Mouse (Mus musculus): Measurements from ENCODE around the gene Ier2. TPM values are rescaled to one million over a fixed set of nuclear protein-coding genes. Genes with fewer than 3 reads are reported as not detected.
A peak's percentile ranks its signal among the peaks of the same experiment; 100 is the strongest.

Gene Ier2
- total RNA-seq, 2 experiments from 2014 or later, result 7.2 to 7.6 TPM

GRCm38 (mm10) chr8:84661458-84661871 lies 1.2 kb downstream of the Ier2 start:
- DNase-seq, result no peak

DNA sequence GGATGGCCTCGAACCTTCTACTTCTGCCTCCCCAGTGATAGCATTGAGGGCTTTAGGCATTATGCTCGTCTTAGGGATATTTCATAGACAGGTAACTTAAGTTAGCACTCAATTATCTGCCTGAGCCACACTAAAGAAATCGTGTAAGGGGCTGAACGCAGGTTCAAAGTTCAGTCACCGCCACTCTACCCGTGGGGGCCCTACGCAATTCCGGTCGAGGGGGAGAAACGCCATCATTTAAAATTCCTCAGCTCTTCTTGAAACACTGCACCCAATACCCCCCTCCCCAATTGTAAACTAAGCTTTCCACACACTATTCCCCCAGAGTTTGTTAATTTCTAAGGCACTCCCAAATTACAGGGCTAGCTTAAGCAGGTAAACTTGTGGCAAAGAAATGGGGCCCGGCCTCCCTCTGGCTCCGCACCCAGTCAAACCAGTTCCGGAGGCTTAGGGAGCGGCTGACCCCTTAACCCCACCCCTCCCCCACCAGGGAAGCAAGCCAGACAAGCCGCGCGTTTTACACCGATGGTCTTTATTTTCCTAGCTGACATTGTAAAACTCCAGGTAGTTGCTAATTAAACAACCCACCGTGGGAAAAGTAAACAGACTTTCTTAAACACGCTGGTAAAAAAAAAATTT lies 1.7 kb downstream of the Ier2 start:
- no peak for DNase-seq

- no peak for DNase-seq
These were observed 2.5 kb downstream of the Ier2 start for GRCm38 (mm10) chr8:84659936-84660818.

- no peak for DNase-seq
These were observed 3.7 kb downstream of the Ier2 start for GRCm38 (mm10) chr8:84658951-84659350.

- no peak for DNase-seq
These were observed 5.0 kb downstream of the Ier2 start for GRCm38 (mm10) chr8:84657680-84658079.

DNA sequence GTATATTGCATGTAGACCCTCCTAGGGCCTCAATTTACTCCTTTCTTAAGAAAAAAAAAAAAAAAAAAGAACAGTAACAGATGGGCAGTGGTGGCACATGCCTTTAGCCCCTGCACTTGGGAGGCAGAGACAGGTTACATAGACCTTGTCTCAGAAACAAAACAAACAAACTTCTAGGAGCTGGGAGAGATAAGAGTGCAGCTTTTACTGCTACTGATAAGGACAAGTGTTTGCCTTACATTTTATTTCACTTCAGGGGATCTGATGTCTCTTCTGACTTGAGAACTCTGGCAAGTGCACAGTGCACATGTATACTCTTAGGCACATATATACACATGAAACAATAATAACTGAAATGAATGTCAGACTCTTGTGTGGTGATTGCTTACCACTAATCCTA lies 5.4 kb downstream of the Ier2 start:
- no peak for DNase-seq

- DNase-seq, result no peak
These were observed 6.0 kb downstream of the Ier2 start for GRCm38 (mm10) chr8:84656641-84657126.

- DNase-seq, result no peak
These were observed 6.5 kb downstream of the Ier2 start for GRCm38 (mm10) chr8:84656191-84656525.

GRCm38 (mm10) chr8:84655336-84656190 lies 7.1 kb downstream of the Ier2 start:
- DNase-seq, result no peak

- DNase-seq, result no peak
These were observed 8.1 kb downstream of the Ier2 start for GRCm38 (mm10) chr8:84654597-84654996.

DNA sequence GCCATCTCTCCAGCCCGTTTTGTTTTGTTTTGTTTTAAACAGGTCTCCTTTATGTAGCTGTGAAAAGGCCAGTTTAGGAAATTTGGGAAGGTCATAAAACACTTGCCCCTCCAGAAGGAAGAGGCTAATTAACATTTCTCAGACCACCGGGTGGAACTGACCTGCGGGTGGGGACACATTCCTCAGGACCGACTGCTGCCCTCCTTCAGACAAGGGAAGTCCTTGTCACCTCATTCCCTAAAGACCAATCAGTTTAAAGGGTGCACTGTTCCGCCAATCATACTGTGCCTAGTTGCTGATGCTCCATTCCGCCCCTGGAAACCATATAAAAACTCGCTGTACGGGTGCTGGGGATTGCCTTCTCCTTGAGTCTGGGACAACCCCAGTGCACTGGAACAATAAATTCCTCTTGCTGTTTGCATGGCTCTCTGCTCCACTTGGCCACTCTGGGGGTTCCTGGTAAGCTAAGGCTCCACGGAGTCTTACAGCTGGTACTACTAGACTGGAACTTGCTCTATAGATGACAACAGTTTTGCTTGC lies 9.5 kb downstream of the Ier2 start:
- DNase-seq, result no peak

- no peak for DNase-seq
These were observed 12.4 kb downstream of the Ier2 start for GRCm38 (mm10) chr8:84650213-84650612.

DNA sequence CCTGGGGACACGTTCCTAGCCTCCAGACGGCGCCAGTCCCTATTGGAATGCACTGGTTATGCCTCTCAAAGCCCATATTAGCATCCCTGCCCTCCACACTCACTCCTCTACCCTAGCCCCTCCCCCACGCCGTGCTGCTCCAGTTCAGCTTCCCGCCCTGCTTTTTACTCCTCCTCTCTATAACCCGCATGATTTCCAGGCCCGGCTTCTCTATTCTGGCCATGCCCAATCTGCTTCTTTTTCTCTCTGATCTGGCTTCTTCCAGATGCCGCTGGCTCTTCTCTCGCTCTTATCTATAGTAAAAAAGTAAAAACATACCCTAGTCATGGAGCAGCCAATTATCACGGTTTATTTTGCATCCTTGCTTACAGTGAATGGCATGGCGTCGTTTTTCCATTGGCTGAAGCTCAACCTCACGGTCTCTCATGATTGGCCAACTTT lies 15.2 kb downstream of the Ier2 start:
- no peak for DNase-seq

- no peak for DNase-seq
These were observed 15.9 kb downstream of the Ier2 start for GRCm38 (mm10) chr8:84646800-84647199.

DNA sequence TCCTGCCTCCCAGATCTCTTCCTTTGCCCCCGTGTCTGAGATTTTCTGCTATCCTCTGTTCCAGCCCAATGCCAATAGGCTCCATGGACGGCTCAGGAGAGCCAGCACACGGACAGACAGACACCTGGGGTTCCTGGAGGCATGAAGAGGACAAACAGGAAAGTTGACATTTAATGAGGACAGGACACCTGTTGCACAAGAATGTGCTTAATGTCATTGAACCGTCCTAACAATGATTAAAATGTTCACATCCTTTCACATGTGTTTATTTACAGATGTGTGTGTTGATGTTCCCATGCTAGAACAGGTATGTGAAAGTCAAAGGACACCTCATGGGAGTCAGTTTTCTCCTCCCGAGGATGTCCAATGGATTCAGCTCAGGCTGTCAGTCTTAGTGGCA lies 19.6 kb downstream of the Ier2 start:
- DNase-seq, result no peak

- no peak for DNase-seq
These were observed 20.9 kb downstream of the Ier2 start for GRCm38 (mm10) chr8:84641578-84642361.

GRCm38 (mm10) chr8:84640617-84641294 lies 21.9 kb downstream of the Ier2 start:
- no peak for DNase-seq

GRCm38 (mm10) chr8:84640010-84640588 lies 22.6 kb downstream of the Ier2 start:
- no peak for DNase-seq

GRCm38 (mm10) chr8:84639162-84640009 lies 23.3 kb downstream of the Ier2 start:
- DNase-seq, result peak; percentile 93
